Mouse (Mus musculus) liver, adult 2 months (tissue): ENCODE measurements at regions not wholly inside any gene's neighbourhood (a gene's known extent, or its start where the extent isn't known, plus 50 kb on each side); places are given as distances from the start of the nearest gene placed in this dataset.

Experiments used
- CTCF ChIP-seq: fragments of 200-500 bp; IDR thresholded peaks from 2 replicates; pipeline ENCODE4 v1.5.1; 2011; ENCODE audit warnings: low read depth, low read length, control low read depth
- POLR2A ChIP-seq: fragments of 200-500 bp; IDR thresholded peaks from 2 replicates; pipeline ENCODE4 v1.6.1; 2011; ENCODE audit warnings: low read length, control low read depth; ENCODE audit not compliant: insufficient read depth; ENCODE audit errors: extremely low read depth

DNA sequence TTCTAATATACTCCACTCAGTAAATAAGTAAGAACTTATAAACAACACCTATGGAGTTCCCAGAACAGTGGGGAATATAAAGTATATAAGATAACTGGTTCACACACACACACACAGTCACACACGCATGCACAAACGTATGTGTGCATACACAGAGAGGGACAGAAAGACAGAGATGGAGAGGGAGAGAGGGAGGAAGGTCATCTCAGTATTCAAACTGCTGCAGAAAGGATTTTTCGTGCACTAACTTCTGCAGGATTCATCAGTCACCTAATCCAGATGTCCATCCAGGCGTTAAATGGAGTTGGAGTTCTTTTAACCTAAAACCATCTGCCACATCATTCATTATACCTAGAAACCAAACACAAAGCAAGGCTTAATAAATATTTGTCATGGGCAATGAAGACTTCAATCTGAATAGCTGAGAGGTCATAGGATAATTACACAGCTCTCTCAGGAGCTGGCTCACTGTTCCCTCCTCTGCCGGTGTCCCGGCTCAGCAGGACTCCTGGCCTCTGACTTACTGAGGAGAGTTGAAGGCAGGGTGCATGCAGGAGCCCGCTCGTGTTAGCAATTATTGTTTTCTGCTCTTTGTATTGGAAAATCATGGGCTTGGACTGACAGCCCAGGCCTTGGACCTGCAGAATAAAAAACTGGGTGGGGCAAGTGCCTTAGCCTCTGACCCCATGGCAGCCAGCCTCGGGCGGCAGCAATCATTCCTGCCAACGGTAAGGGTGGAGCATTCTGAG lies 114.0 kb downstream of the Srek1 start:
- TF ChIP-seq POLR2A (no peak), CTCF (no peak)
